Mouse (Mus musculus) spleen, adult 2 months (tissue): ENCODE measurements around the gene Bicra.

Experiments
- CTCF ChIP-seq: fragments of 200-500 bp; IDR thresholded peaks from 2 replicates; pipeline ENCODE4 v1.5.1; 2011; ENCODE audit warnings: mild to moderate bottlenecking, inconsistent platforms; ENCODE audit not compliant: insufficient read depth, insufficient read length, insufficient replicate concordance; ENCODE audit errors: extremely low read depth
- POLR2A ChIP-seq: fragments of 200-500 bp; IDR thresholded peaks from 2 replicates; pipeline ENCODE4 v1.6.1; 2011; ENCODE audit warnings: low read depth, low read length, inconsistent platforms

- TF ChIP-seq CTCF: no peak
- no peak for TF ChIP-seq POLR2A
Measured at GRCm38 (mm10) chr7:16070846-16071245, 23.1 kb upstream of the Bicra start.
